Mouse (Mus musculus): ENCODE measurements around the gene Eif4a3.

Eif4a3 gene

GRCm38 (mm10) chr11:119299391-119300245 is at the start of gene Eif4a3:
Gene Eif4a3 (minus strand): TSS chr11:119300089.
- DNase-seq (ENCODE audit: low spot score) = peak; percentile 96

GRCm38 (mm10) chr11:119347125-119347524 is 47.2 kb upstream of the Eif4a3 start:
- no peak for DNase-seq (ENCODE audit: low spot score)

- no peak for DNase-seq (ENCODE audit: low spot score)
Observed at GRCm38 (mm10) chr11:119344865-119345264, 45.0 kb upstream of the Eif4a3 start.

GRCm38 (mm10) chr11:119344178-119344577 is 44.3 kb upstream of the Eif4a3 start:
- no peak for DNase-seq (ENCODE audit: low spot score)

GRCm38 (mm10) chr11:119339637-119340036 is 39.7 kb upstream of the Eif4a3 start:
- peak; percentile 74 for DNase-seq (ENCODE audit: low spot score)

DNA sequence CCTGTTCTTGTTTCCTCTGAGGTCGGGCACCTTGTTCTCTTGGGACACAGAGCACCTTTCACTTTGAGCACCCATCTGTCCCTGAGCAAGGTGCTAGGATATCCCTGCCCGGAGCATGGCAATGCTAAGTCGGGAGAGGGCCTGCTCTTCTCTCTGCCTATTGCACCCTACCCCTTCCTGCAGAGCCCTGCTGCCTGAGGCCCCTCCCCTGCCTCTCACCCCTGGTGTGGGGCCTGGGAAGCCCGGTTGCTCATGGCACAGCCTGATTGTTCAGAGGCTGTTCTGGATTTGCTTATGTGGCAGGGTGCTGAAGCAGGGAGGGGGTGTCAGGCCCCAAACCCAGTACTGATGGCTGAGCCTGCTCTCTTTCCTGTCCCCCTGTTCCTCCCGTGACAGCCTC is 39.3 kb upstream of the Eif4a3 start:
- DNase-seq (ENCODE audit: low spot score) = no peak

GRCm38 (mm10) chr11:119338271-119339059 is 38.6 kb upstream of the Eif4a3 start:
- DNase-seq (ENCODE audit: low spot score) = no peak

DNA sequence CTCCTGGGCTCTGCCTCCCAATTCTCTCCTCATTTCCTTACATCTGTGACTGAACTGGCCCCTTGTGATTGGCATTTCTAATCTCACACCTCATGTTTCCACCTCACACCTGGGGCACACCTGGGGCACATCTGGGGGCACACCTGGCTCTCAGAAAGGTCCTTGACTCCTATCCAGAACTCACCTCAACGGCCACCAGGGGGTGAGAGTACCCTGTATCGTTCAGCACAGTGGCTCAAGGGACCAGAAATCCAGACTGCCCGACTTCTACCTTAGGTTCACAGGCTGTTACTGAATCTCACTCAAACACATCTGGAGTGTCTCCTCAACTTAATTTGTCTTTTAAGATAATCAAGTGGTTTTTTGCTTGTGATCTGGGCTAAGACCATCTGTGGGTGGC is 32.1 kb upstream of the Eif4a3 start:
- no peak for DNase-seq (ENCODE audit: low spot score)

DNA sequence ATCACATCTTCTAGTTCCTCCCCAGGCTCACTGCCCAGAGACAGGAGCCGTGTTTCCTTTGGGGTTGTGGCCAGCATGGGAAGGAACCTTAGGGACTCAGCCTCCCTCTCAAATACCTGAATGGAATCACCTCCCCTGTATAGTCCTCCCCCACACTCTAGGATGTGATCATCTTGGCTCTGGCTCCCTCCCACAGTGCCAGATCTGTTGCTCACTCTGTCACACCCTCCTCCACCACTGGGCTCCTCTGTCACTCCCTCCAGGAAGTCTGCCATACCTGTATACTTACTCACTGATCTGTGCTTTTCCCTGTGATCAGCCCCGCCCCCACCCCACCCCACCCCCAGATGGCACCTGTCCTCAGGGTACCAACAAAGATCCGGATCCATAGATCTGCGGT is 30.7 kb upstream of the Eif4a3 start:
- no peak for DNase-seq (ENCODE audit: low spot score)

GRCm38 (mm10) chr11:119325068-119325467 is 25.2 kb upstream of the Eif4a3 start:
- DNase-seq (ENCODE audit: low spot score) = no peak

DNA sequence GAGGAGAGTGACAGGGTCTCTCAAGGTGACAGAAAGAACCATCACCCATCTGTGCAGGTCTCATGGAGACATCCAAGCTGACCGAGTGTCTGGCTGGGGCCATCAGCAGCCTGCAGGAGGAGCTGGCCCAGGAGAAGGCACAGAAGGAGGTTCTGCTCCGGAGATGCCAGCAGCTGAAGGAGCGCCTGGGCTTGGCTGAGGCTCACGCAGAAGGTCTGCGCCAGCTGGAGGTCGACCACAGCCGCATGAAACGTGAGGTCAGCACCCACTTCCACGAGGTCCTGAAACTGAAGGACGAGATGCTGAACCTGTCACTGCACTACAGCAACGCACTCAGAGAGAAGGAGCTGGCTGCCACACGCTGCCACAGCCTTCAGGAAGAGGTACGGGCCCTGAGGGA is 22.6 kb upstream of the Eif4a3 start:
- no peak for DNase-seq (ENCODE audit: low spot score)

GRCm38 (mm10) chr11:119316720-119317119 is 16.8 kb upstream of the Eif4a3 start:
- no peak for DNase-seq (ENCODE audit: low spot score)

- DNase-seq (ENCODE audit: low spot score) = no peak
Observed at GRCm38 (mm10) chr11:119314252-119314936, 14.5 kb upstream of the Eif4a3 start.

GRCm38 (mm10) chr11:119310621-119311020 is 10.7 kb upstream of the Eif4a3 start:
- DNase-seq (ENCODE audit: low spot score) = no peak

GRCm38 (mm10) chr11:119307916-119308315 is 8.0 kb upstream of the Eif4a3 start:
- no peak for DNase-seq (ENCODE audit: low spot score)

- DNase-seq (ENCODE audit: low spot score) = no peak
Observed at GRCm38 (mm10) chr11:119307658-119307867, 7.7 kb upstream of the Eif4a3 start, which contains the start of gene Card14. Gene Card14 (plus strand): TSS chr11:119307768.

DNA sequence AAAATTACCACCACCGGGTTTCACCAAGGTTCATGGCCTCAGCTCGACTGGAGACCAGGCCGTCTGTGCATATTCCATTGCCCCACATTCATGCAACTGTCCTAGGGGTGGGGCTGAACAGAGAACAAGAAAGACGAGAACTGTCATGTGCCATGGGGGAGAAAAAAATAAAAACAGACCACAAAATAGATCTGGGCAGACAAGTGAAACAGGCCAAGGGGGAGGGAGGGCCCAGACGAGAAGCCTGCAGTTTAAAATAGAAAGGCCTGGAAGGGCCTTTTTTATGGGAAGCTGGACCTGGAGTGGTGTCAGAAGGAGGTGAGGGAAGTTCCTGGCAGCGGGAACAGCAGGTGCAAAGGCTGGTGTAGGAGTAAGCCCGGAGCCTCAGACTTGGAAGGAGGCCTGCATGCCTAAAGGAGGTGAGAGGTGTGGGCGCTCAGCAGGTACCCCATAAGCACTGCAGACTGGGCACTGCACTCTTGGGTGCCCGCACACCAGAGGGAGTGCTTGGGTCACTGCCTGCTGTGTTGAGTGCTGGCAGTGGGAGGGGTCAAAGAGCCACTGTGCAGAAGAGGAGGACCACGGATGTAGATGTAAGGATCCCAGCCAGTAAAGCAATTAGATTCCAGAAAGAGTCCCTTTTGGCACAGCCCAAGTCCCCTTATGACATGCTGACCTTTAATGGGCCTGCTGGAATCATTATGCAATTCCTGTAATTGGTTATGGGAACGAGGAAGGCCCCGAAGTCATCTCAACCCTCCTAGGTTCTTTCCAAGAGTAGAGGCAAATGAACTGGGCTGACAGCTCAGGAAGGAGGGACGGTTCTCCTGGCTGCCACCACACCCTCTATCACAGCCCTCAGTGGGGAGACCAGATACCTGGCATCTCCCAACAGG is 7.1 kb upstream of the Eif4a3 start:
- no peak for DNase-seq (ENCODE audit: low spot score)

- peak; percentile 18 for DNase-seq (ENCODE audit: low spot score)
Observed at GRCm38 (mm10) chr11:119304904-119305712, 5.2 kb upstream of the Eif4a3 start.

DNA sequence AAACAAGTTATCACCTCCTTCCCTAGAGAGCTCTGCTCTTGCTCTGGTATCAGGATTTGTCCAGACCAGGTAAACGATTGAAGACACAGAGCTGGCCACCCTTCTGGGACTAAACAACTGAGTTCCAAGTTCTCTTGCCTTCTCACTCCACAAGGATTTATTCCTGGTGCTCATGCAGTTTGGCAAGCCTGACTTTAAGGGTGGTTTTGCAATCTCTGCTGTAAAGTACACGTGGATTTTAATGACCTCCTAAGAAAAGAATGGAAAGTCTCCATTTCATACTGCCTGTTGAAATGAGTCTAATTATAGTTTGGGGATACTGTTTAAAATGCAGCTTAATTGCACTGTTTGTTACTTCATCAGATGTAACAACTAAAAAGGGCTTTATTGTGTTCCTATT is 1.1 kb upstream of the Eif4a3 start:
- no peak for DNase-seq (ENCODE audit: low spot score)

- DNase-seq (ENCODE audit: low spot score) = no peak
Observed at GRCm38 (mm10) chr11:119300246-119300935, 502 bp upstream of the Eif4a3 start.
